Mouse (Mus musculus) kidney, embryonic 15.5 days (tissue): ENCODE results near the gene Fgfr2. TPM values are rescaled to one million over a fixed set of nuclear protein-coding genes. Genes with fewer than 3 reads are reported as not detected.

ENCODE experiments used
- ATAC-seq: fragments of 200-750 bp; cut with Nextera tagmentation; replicated peaks from 2 replicates; pipeline ENCODE4 v1.8.0; 2017; ENCODE audit warnings: moderate TSS enrichment; ENCODE audit not compliant: low FRiP score
- H3K27ac ChIP-seq: fragments of 300-500 bp; sonication (generic); 2 replicates; pipeline ENCODE4 v1.5.1; 2015; ENCODE audit warnings: mild to moderate bottlenecking, inconsistent platforms
- H3K27me3 ChIP-seq: fragments of 300-500 bp; sonication (generic); 2 replicates; pipeline ENCODE4 v1.6.1; 2015; ENCODE audit warnings: inconsistent platforms
- H3K36me3 ChIP-seq: fragments of 300-500 bp; sonication (generic); 2 replicates; pipeline ENCODE4 v1.6.1; 2015; ENCODE audit warnings: inconsistent platforms
- H3K4me1 ChIP-seq: fragments of 300-500 bp; sonication (generic); 2 replicates; pipeline ENCODE4 v1.6.1; 2015; ENCODE audit warnings: inconsistent platforms
- H3K4me2 ChIP-seq: fragments of 300-500 bp; sonication (generic); 2 replicates; pipeline ENCODE4 v1.6.1; 2015; ENCODE audit warnings: moderate library complexity, mild to moderate bottlenecking, inconsistent platforms
- H3K4me3 ChIP-seq: fragments of 300-500 bp; sonication (generic); replicated peaks from 2 replicates; pipeline ENCODE4 v1.5.1; 2015; ENCODE audit warnings: mild to moderate bottlenecking, inconsistent platforms
- H3K9ac ChIP-seq: fragments of 300-500 bp; sonication (generic); 2 replicates; pipeline ENCODE4 v1.6.1; 2015; ENCODE audit warnings: mild to moderate bottlenecking, inconsistent platforms
- H3K9me3 ChIP-seq: fragments of 300-500 bp; sonication (generic); replicated peaks from 2 replicates; pipeline ENCODE4 v1.6.1; 2016; ENCODE audit warnings: inconsistent platforms
- WGBS: fragments of 180-500 bp; shearing (Covaris S2); methylation state at CpG from one replicate; pipeline ENCODE4 v1.1.7; 2015; ENCODE audit warnings: mixed read lengths; 5-methylcytosine and 5-hydroxymethylcytosine counted together
- polyA plus RNA-seq: library from polyadenylated mRNA; unstranded; fragments of >200 nt; fragmentation: Nextera tagmentation; extraction: Ambion mirVana; gene quantifications from 2 replicates; pipeline ENCODE4 v1.2.1, GENCODE M21; 2015

Gene Fgfr2
- polyA plus RNA-seq, 1 experiment from 2014 or later, result 104 TPM

- H3K4me1 ChIP-seq, result peaks cover 23% of the 10 kb centered on the region
- H3K9me3 ChIP-seq, result no peaks in the 10 kb centered on the region
- H3K27ac ChIP-seq, result no peak overlapping the region
- ATAC-seq, result no peak
- no peaks in the 10 kb centered on the region for H3K36me3 ChIP-seq
- 39% methylated on average over 9 of the region's 9 CpGs for WGBS
- H3K4me3 ChIP-seq, result no peak overlapping the region
- H3K9ac ChIP-seq, result no peak overlapping the region
- H3K4me2 ChIP-seq, result no peak overlapping the region
- H3K27me3 ChIP-seq, result no peaks in the 10 kb centered on the region
These were observed 2554.2 kb downstream of the Fgfr2 start for GRCm38 (mm10) chr7:130568783-130569436.

GRCm38 (mm10) chr7:130564596-130564995 is 2558.6 kb downstream of the Fgfr2 start:
- no peaks in the 10 kb centered on the region for H3K36me3 ChIP-seq
- no peaks in the 10 kb centered on the region for H3K27me3 ChIP-seq
- H3K27ac ChIP-seq, result no peak overlapping the region
- H3K4me2 ChIP-seq, result no peak overlapping the region
- WGBS, result 70% methylated on average over 3 of the region's 3 CpGs
- no peak overlapping the region for H3K4me3 ChIP-seq
- H3K4me1 ChIP-seq, result peaks cover 7% of the 10 kb centered on the region
- ATAC-seq, result no peak
- H3K9ac ChIP-seq, result no peak overlapping the region
- no peaks in the 10 kb centered on the region for H3K9me3 ChIP-seq

- ATAC-seq, result no peak
- Histone ChIP-seq H3K4me1 (peaks cover 2% of the 10 kb centered on the region), H3K27me3 (no peaks in the 10 kb centered on the region), H3K36me3 (no peaks in the 10 kb centered on the region), H3K9ac (no peak overlapping the region), H3K4me3 (no peak overlapping the region), H3K4me2 (no peak overlapping the region), H3K27ac (no peak overlapping the region), H3K9me3 (no peaks in the 10 kb centered on the region)
- 53% methylated on average over 4 of the region's 4 CpGs for WGBS
These were observed 2559.3 kb downstream of the Fgfr2 start for GRCm38 (mm10) chr7:130563880-130564279.

- Histone ChIP-seq H3K36me3 (no peaks in the 10 kb centered on the region), H3K4me3 (no peak overlapping the region), H3K27ac (no peak overlapping the region), H3K27me3 (no peaks in the 10 kb centered on the region), H3K9me3 (no peaks in the 10 kb centered on the region), H3K9ac (no peak overlapping the region), H3K4me1 (no peaks in the 10 kb centered on the region), H3K4me2 (no peak overlapping the region)
- no peak for ATAC-seq
- 85% methylated on average over 4 of the region's 4 CpGs for WGBS
These were observed 2559.9 kb downstream of the Fgfr2 start for GRCm38 (mm10) chr7:130563276-130563675.

GRCm38 (mm10) chr7:130560933-130561332 is 2562.2 kb downstream of the Fgfr2 start:
- Histone ChIP-seq H3K36me3 (no peaks in the 10 kb centered on the region), H3K4me3 (no peak overlapping the region), H3K27ac (no peak overlapping the region), H3K9me3 (no peaks in the 10 kb centered on the region), H3K4me1 (no peaks in the 10 kb centered on the region), H3K27me3 (no peaks in the 10 kb centered on the region), H3K4me2 (no peak overlapping the region), H3K9ac (no peak overlapping the region)
- WGBS, result 90% methylated on average over 1 of the region's 1 CpGs
- ATAC-seq, result no peak

- H3K27me3 ChIP-seq, result no peaks in the 10 kb centered on the region
- no peak overlapping the region for H3K4me2 ChIP-seq
- H3K9me3 ChIP-seq, result no peaks in the 10 kb centered on the region
- H3K27ac ChIP-seq, result no peak overlapping the region
- no peak for ATAC-seq
- H3K4me3 ChIP-seq, result no peak overlapping the region
- 77% methylated on average over 4 of the region's 4 CpGs for WGBS
- H3K9ac ChIP-seq, result no peak overlapping the region
- H3K4me1 ChIP-seq, result no peaks in the 10 kb centered on the region
- no peaks in the 10 kb centered on the region for H3K36me3 ChIP-seq
These were observed 2564.6 kb downstream of the Fgfr2 start for GRCm38 (mm10) chr7:130558592-130558991.

- Histone ChIP-seq H3K9ac (no peak overlapping the region), H3K9me3 (no peaks in the 10 kb centered on the region), H3K27me3 (no peaks in the 10 kb centered on the region), H3K36me3 (no peaks in the 10 kb centered on the region), H3K4me2 (no peak overlapping the region), H3K27ac (no peak overlapping the region), H3K4me3 (no peak overlapping the region), H3K4me1 (0 out of 2 replicates have a peak, but pooled peaks cover 7% of the 10 kb centered on the region)
- WGBS, result 77% methylated on average over 5 of the region's 5 CpGs
- no peak for ATAC-seq
These were observed 2567.6 kb downstream of the Fgfr2 start for GRCm38 (mm10) chr7:130555597-130555996.

- Histone ChIP-seq H3K27me3 (no peaks in the 10 kb centered on the region), H3K4me3 (no peak overlapping the region), H3K27ac (no peak overlapping the region), H3K4me1 (0 out of 2 replicates have a peak, but pooled peaks cover 7% of the 10 kb centered on the region), H3K4me2 (no peak overlapping the region), H3K9me3 (no peaks in the 10 kb centered on the region), H3K36me3 (no peaks in the 10 kb centered on the region), H3K9ac (no peak overlapping the region)
- 71% methylated on average over 4 of the region's 4 CpGs for WGBS
- no peak for ATAC-seq
These were observed 2569.8 kb downstream of the Fgfr2 start for GRCm38 (mm10) chr7:130553321-130553720.

- no peak overlapping the region for H3K9ac ChIP-seq
- H3K4me1 ChIP-seq, result 0 out of 2 replicates have a peak, but pooled peaks cover 7% of the 10 kb centered on the region
- H3K27ac ChIP-seq, result no peak overlapping the region
- WGBS, result 44% methylated on average over 5 of the region's 5 CpGs
- no peak overlapping the region for H3K4me2 ChIP-seq
- no peaks in the 10 kb centered on the region for H3K9me3 ChIP-seq
- no peaks in the 10 kb centered on the region for H3K27me3 ChIP-seq
- ATAC-seq, result no peak
- no peaks in the 10 kb centered on the region for H3K36me3 ChIP-seq
- H3K4me3 ChIP-seq, result no peak overlapping the region
These were observed 2570.4 kb downstream of the Fgfr2 start for GRCm38 (mm10) chr7:130552780-130553179.

- no peak overlapping the region for H3K9ac ChIP-seq
- WGBS, result 86% methylated on average over 12 of the region's 12 CpGs
- ATAC-seq, result no peak
- peaks cover 25% of the 10 kb centered on the region for H3K36me3 ChIP-seq
- peak overlapping the region; percentile 77; the same call in 1 of the 2 replicates for H3K4me2 ChIP-seq
- peak overlapping the region; percentile 75 for H3K4me3 ChIP-seq
- peak overlapping the region; percentile 100; the same call in 1 of the 2 replicates for H3K27ac ChIP-seq
- H3K27me3 ChIP-seq, result no peaks in the 10 kb centered on the region
- H3K9me3 ChIP-seq, result no peaks in the 10 kb centered on the region
- H3K4me1 ChIP-seq, result peaks cover 26% of the 10 kb centered on the region
These were observed 2575.4 kb downstream of the Fgfr2 start for GRCm38 (mm10) chr7:130547635-130548175.

- Histone ChIP-seq H3K4me1 (peaks cover 22% of the 10 kb centered on the region), H3K36me3 (peaks cover 32% of the 10 kb centered on the region), H3K9me3 (no peaks in the 10 kb centered on the region), H3K9ac (peak overlapping the region; percentile 91), H3K4me2 (peak overlapping the region; percentile 77), H3K27ac (peak overlapping the region; percentile 100), H3K4me3 (peak overlapping the region; percentile 75), H3K27me3 (no peaks in the 10 kb centered on the region)
- ATAC-seq, result peak; percentile 96
- under 1% methylated on average over 79 of the region's 84 CpGs for WGBS
These were observed 2576.2 kb downstream of the Fgfr2 start for GRCm38 (mm10) chr7:130546791-130547484.

GRCm38 (mm10) chr7:130546421-130546790 is 2576.7 kb downstream of the Fgfr2 start:
- Histone ChIP-seq H3K9me3 (no peaks in the 10 kb centered on the region), H3K27me3 (no peaks in the 10 kb centered on the region), H3K9ac (peak overlapping the region; percentile 91), H3K36me3 (peaks cover 38% of the 10 kb centered on the region), H3K4me1 (peaks cover 22% of the 10 kb centered on the region), H3K4me3 (peak overlapping the region; percentile 75), H3K27ac (peak overlapping the region; percentile 100), H3K4me2 (peak overlapping the region; percentile 77)
- 6% methylated on average over 7 of the region's 7 CpGs for WGBS
- ATAC-seq, result no peak
